Mouse (Mus musculus) neural tube, embryonic 11.5 days (tissue): ENCODE results near the gene Safb. TPM values are rescaled to one million over a fixed set of nuclear protein-coding genes. Genes with fewer than 3 reads are reported as not detected.

ENCODE experiments used
- ATAC-seq: fragments of 200-750 bp; cut with Nextera tagmentation; 2 replicates; pipeline ENCODE4 v1.8.0; 2017; ENCODE audit warnings: moderate number of reproducible peaks, mild to moderate bottlenecking, moderate TSS enrichment, moderate library complexity; ENCODE audit not compliant: insufficient read depth, low FRiP score, low TSS enrichment
- DNase-seq: peaks from one replicate; pipeline ENCODE4 v3.0.0-alpha.2; 2015; ENCODE audit warnings: low spot score
- H3K27ac ChIP-seq: fragments of 300-500 bp; sonication (generic); 2 replicates; pipeline ENCODE4 v1.5.1; 2014; ENCODE audit warnings: low read depth, mild to moderate bottlenecking, low read length
- H3K27me3 ChIP-seq: fragments of 300-500 bp; sonication (generic); 2 replicates; pipeline ENCODE4 v1.6.1; 2014; ENCODE audit warnings: mild to moderate bottlenecking, low read length, mixed read lengths; ENCODE audit not compliant: control insufficient read depth, insufficient read depth
- H3K36me3 ChIP-seq: fragments of 300-500 bp; sonication (generic); 2 replicates; pipeline ENCODE4 v1.6.1; 2014; ENCODE audit warnings: mild to moderate bottlenecking, low read length, moderate library complexity, mixed read lengths; ENCODE audit not compliant: control insufficient read depth, insufficient read depth
- H3K4me1 ChIP-seq: fragments of 300-500 bp; sonication (generic); 2 replicates; pipeline ENCODE4 v1.6.1; 2014; ENCODE audit warnings: low read length, mixed read lengths; ENCODE audit not compliant: control insufficient read depth, insufficient read depth
- H3K4me2 ChIP-seq: fragments of 300-500 bp; sonication (generic); 2 replicates; pipeline ENCODE4 v1.6.1; 2014; ENCODE audit warnings: low read depth, mild to moderate bottlenecking, moderate library complexity
- H3K4me3 ChIP-seq: fragments of 300-500 bp; sonication (generic); 2 replicates; pipeline ENCODE4 v1.5.1; 2014; ENCODE audit warnings: low read depth, low read length
- H3K9ac ChIP-seq: fragments of 300-500 bp; sonication (generic); 2 replicates; pipeline ENCODE4 v1.6.1; 2014; ENCODE audit warnings: mild to moderate bottlenecking, low read length
- H3K9me3 ChIP-seq: fragments of 300-500 bp; sonication (generic); 2 replicates; pipeline ENCODE4 v1.6.1; 2016; ENCODE audit warnings: low read length; ENCODE audit not compliant: control insufficient read depth
- WGBS: fragments of 180-500 bp; shearing (Covaris S2); extraction: QIAGEN DNeasy Blood & Tissue Kit; methylation state at CpG from one replicate; pipeline ENCODE4 v1.1.7; 2014; 5-methylcytosine and 5-hydroxymethylcytosine counted together
- polyA plus RNA-seq: library from polyadenylated mRNA; unstranded; fragments of >200 nt; fragmentation: Nextera tagmentation; extraction: Ambion mirVana; gene quantifications from 2 replicates; pipeline ENCODE4 v1.2.1, GENCODE M21; 2014

The Safb gene
- polyA plus RNA-seq, 1 experiment from 2014 or later, result 114 TPM

- 86% methylated on average over 6 of the region's 6 CpGs for WGBS
- ATAC-seq (no peak), DNase-seq (no peak)
- H3K4me3 ChIP-seq, result no peak overlapping the region
- H3K9me3 ChIP-seq, result no peaks in the 10 kb centered on the region
- H3K4me2 ChIP-seq, result no peak overlapping the region
- H3K27me3 ChIP-seq, result no peaks in the 10 kb centered on the region
- no peak overlapping the region for H3K9ac ChIP-seq
- no peak overlapping the region for H3K27ac ChIP-seq
- H3K36me3 ChIP-seq, result no peaks in the 10 kb centered on the region
- no peaks in the 10 kb centered on the region for H3K4me1 ChIP-seq
Observed at GRCm38 (mm10) chr17:56634023-56634422, 49.4 kb downstream of the Safb start.

GRCm38 (mm10) chr17:56643237-56643636 lies 58.6 kb downstream of the Safb start:
- H3K36me3 ChIP-seq, result no peaks in the 10 kb centered on the region
- H3K4me1 ChIP-seq, result no peaks in the 10 kb centered on the region
- H3K27ac ChIP-seq, result no peak overlapping the region
- no peak for DNase-seq
- H3K4me3 ChIP-seq, result no peak overlapping the region
- WGBS, result 84% methylated on average over 4 of the region's 4 CpGs
- no peak overlapping the region for H3K4me2 ChIP-seq
- ATAC-seq, result no peak
- H3K9ac ChIP-seq, result no peak overlapping the region
- H3K9me3 ChIP-seq, result no peaks in the 10 kb centered on the region
- no peaks in the 10 kb centered on the region for H3K27me3 ChIP-seq

DNA sequence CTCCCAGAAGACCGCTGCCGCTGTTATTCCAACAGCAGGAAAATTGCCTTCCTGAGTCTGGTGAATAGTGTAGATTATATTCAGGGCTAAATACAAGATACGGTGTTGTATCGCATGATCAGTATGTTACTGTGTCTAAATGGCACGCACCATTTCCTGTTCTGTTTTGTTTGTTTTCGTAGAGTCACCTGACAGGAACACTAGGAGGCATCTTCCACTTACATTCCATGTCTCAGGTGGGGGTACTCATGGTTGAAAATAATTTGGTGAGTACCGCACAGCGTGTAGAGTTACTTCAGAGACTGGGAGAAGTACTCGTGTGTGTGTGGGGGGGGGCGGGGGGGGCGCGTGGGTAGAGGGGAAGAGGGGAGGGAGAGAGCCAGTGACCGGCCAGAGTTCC lies 62.9 kb downstream of the Safb start:
- Histone ChIP-seq H3K4me1 (no peaks in the 10 kb centered on the region), H3K27me3 (no peaks in the 10 kb centered on the region), H3K36me3 (no peaks in the 10 kb centered on the region), H3K4me2 (no peak overlapping the region), H3K9ac (no peak overlapping the region), H3K4me3 (no peak overlapping the region), H3K9me3 (no peaks in the 10 kb centered on the region), H3K27ac (no peak overlapping the region)
- ATAC-seq (no peak), DNase-seq (no peak)
- 78% methylated on average over 9 of the region's 13 CpGs for WGBS

- ATAC-seq, result no peak
- Histone ChIP-seq H3K4me3 (no peak overlapping the region), H3K36me3 (no peaks in the 10 kb centered on the region), H3K27ac (no peak overlapping the region), H3K9ac (no peak overlapping the region), H3K4me2 (no peak overlapping the region), H3K4me1 (no peaks in the 10 kb centered on the region), H3K27me3 (no peaks in the 10 kb centered on the region), H3K9me3 (no peaks in the 10 kb centered on the region)
- no peak for DNase-seq
- 29% methylated on average over 10 of the region's 10 CpGs for WGBS
Observed at GRCm38 (mm10) chr17:56651801-56652200, 67.2 kb downstream of the Safb start.

DNA sequence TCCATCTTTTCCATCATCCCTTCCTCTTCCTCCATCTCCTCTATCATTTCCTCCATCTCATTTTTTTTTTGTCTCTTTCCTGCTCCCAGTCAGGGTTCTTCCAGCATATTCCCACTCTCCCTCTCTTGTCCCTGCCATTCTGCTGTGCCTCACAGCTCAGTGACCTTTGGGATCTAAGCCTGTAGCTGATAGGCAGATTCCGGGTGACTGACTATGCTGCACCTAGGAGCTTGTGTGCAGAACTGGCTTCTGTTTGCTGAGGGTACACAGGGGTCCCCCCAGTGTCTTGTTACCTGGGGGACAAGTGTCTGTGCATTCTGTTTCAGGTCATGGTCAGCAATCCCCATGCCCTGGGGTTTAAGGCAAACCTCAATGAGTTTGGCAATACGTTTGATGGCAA lies 70.1 kb downstream of the Safb start:
- Histone ChIP-seq H3K4me1 (no peaks in the 10 kb centered on the region), H3K9me3 (no peaks in the 10 kb centered on the region), H3K36me3 (no peaks in the 10 kb centered on the region), H3K4me3 (no peak overlapping the region), H3K27ac (no peak overlapping the region), H3K4me2 (no peak overlapping the region), H3K27me3 (no peaks in the 10 kb centered on the region), H3K9ac (no peak overlapping the region)
- DNase-seq, result no peak
- WGBS, result 73% methylated on average over 2 of the region's 2 CpGs
- no peak for ATAC-seq

DNA sequence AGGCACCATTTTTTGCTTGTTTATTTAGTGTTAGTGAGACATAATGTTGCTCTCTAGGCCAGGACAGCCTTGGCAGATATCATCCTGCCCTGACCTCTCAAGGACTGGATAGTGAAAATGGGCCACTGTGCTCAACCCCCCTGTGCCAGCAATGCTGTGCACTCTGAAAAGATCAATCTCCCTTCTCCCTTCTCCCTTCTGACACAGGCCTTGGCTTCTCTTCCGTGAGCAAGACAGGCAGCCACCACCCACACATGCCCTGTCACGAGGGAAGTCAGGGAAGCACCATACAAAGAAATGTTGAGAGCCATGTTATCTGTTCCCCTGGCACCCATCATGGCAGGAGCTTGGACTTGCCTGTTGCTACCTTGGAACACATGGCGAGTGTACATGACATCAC lies 70.7 kb downstream of the Safb start:
- Histone ChIP-seq H3K9ac (no peak overlapping the region), H3K4me3 (no peak overlapping the region), H3K4me1 (no peaks in the 10 kb centered on the region), H3K27me3 (no peaks in the 10 kb centered on the region), H3K4me2 (no peak overlapping the region), H3K9me3 (no peaks in the 10 kb centered on the region), H3K36me3 (no peaks in the 10 kb centered on the region), H3K27ac (no peak overlapping the region)
- ATAC-seq (no peak), DNase-seq (no peak)
- 87% methylated on average over 3 of the region's 3 CpGs for WGBS

Other genes with a start within 250 kb of the Safb start
- gene Ptprs, start 108.3 kb upstream of the Safb start, polyA plus RNA-seq, result 164 and 174 TPM in 2 replicates
- gene Znrf4, start 72.4 kb upstream of the Safb start, polyA plus RNA-seq, result not detected in 2 replicates
- 1.1 and 2.1 TPM in 2 replicates for gene Gm20219, start 30.4 kb upstream of the Safb start, polyA plus RNA-seq
- 51.6 and 56.8 TPM in 2 replicates for gene Safb2, start 240 bp upstream of the Safb start, polyA plus RNA-seq
- gene 2410015M20Rik, start 24.9 kb downstream of the Safb start, polyA plus RNA-seq, result 178 and 203 TPM in 2 replicates
- gene Rpl36, start 28.6 kb downstream of the Safb start, polyA plus RNA-seq, result 1,299 and 1,352 TPM in 2 replicates
- gene Lonp1, start 42.1 kb downstream of the Safb start, polyA plus RNA-seq, result 56.0 and 56.3 TPM in 2 replicates
- 0.54 and 0.92 TPM in 2 replicates for gene Catsperd, start 43.3 kb downstream of the Safb start, polyA plus RNA-seq
- gene Ranbp3, start 88.5 kb downstream of the Safb start, polyA plus RNA-seq, result 112 and 119 TPM in 2 replicates
- 403 and 406 TPM in 2 replicates for gene Ndufa11, start 132.9 kb downstream of the Safb start, polyA plus RNA-seq
- 17.3 and 17.6 TPM in 2 replicates for gene Vmac, start 133.2 kb downstream of the Safb start, polyA plus RNA-seq
- gene Nrtn, start 172.7 kb downstream of the Safb start, polyA plus RNA-seq, result 5.8 and 6.3 TPM in 2 replicates
- gene Dus3l, start 179.9 kb downstream of the Safb start, polyA plus RNA-seq, result 36.6 and 42.3 TPM in 2 replicates
- gene Prr22, start 185.4 kb downstream of the Safb start, polyA plus RNA-seq, result 0.77 and 1.1 TPM in 2 replicates
- 3.9 and 4.9 TPM in 2 replicates for gene Rfx2, start 246.2 kb downstream of the Safb start, polyA plus RNA-seq